In the genomic region with DNA sequence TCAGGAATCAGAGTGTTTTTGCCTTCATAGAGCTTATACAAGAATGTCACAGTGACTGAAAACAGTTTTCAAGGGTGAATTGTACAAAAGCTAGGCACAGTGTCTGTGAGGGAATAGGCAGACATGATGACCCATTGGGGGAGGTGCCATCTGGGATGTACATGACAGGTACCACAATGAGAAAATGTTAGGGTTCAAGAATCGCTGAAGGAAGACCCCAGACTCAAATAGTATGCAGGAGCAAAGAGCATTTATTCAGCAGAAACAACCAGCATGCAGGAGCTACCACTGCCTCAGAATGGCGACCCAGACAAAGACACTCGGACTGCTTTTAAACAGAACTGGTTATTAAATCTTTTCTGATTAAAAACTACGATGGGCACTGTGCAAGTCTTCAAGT, we compare ENCODE assay signal across 27 mouse cellular contexts. TPM values are rescaled to one million over a fixed set of nuclear protein-coding genes. Genes with fewer than 3 reads are reported as not detected.
"Had no signal": no experiment of that assay in that cellular context is flagged by ENCODE, and none has a peak within 500 bp of the region (broad histone marks: within the 10 kb centered on the region; RNA-seq: fewer than 3 reads in every experiment).

No protein-coding gene starts in this region.

- DNase-seq: gastrocnemius, adult 2 months; gastrocnemius, postnatal 10 days; gastrocnemius, postnatal 25 days; heart, adult 2 months; heart, postnatal 14 days; heart, postnatal 4 days; kidney, adult 18-20 months; kidney, adult 8-10 months; kidney, postnatal 10 days; kidney, postnatal 25 days; kidney, postnatal 4 days; liver had no signal

- H3K4me1 ChIP-seq: heart, embryonic 13.5 days; heart, embryonic 15.5 days; hindbrain, embryonic 10.5 days; intestine, embryonic 15.5 days; limb, embryonic 10.5 days; limb, embryonic 12.5 days had no signal

- H3K36me3 ChIP-seq: heart, embryonic 13.5 days; heart, embryonic 15.5 days; hindbrain, embryonic 10.5 days; hindbrain, embryonic 12.5 days; intestine, embryonic 15.5 days; limb, embryonic 10.5 days; limb, embryonic 12.5 days; liver, embryonic 12.5 days had no signal

- H3K4me3 ChIP-seq: gastrocnemius, adult 2 months; heart, adult 2 months; heart, embryonic 13.5 days; heart, embryonic 15.5 days; hindbrain, embryonic 10.5 days; hindbrain, embryonic 12.5 days; intestine, embryonic 15.5 days; layer of hippocampus, adult 2 months; left cerebral cortex, adult 2 months; limb, embryonic 10.5 days; limb, embryonic 12.5 days; liver, embryonic 12.5 days had no signal

- H3K9me3 ChIP-seq: heart, embryonic 13.5 days; heart, embryonic 15.5 days; hindbrain, embryonic 10.5 days; hindbrain, embryonic 12.5 days; intestine, embryonic 15.5 days; limb, embryonic 10.5 days; liver, embryonic 12.5 days had no signal

- H3K27me3 ChIP-seq: heart, embryonic 15.5 days; hindbrain, embryonic 12.5 days; intestine, embryonic 15.5 days; limb, embryonic 12.5 days; liver, embryonic 12.5 days had no signal

- H3K27ac ChIP-seq: gastrocnemius, adult 2 months; heart, adult 2 months; heart, embryonic 13.5 days; heart, embryonic 15.5 days; hindbrain, embryonic 10.5 days; hindbrain, embryonic 12.5 days; hindbrain, embryonic 14.5 days; intestine, embryonic 15.5 days; layer of hippocampus, adult 2 months; left cerebral cortex, adult 2 months; limb, embryonic 10.5 days; limb, embryonic 12.5 days; liver, embryonic 12.5 days; liver, embryonic 14.5 days had no signal

RNA-seq across cellular contexts. Expression of gene Lyz1, which starts 6.4 kb away (rescaled TPM):
- polyA plus RNA-seq: hindbrain, embryonic 10.5 days; hindbrain, embryonic 12.5 days; hindbrain, embryonic 14.5 days; hindbrain, embryonic 16.5 days; kidney, embryonic 14.5 days; kidney, embryonic 16.5 days; limb, embryonic 10.5 days; limb, embryonic 12.5 days; liver, embryonic 12.5 days had no signal
